17 mouse cellular contexts compared by ENCODE assay signal in the genomic region with DNA sequence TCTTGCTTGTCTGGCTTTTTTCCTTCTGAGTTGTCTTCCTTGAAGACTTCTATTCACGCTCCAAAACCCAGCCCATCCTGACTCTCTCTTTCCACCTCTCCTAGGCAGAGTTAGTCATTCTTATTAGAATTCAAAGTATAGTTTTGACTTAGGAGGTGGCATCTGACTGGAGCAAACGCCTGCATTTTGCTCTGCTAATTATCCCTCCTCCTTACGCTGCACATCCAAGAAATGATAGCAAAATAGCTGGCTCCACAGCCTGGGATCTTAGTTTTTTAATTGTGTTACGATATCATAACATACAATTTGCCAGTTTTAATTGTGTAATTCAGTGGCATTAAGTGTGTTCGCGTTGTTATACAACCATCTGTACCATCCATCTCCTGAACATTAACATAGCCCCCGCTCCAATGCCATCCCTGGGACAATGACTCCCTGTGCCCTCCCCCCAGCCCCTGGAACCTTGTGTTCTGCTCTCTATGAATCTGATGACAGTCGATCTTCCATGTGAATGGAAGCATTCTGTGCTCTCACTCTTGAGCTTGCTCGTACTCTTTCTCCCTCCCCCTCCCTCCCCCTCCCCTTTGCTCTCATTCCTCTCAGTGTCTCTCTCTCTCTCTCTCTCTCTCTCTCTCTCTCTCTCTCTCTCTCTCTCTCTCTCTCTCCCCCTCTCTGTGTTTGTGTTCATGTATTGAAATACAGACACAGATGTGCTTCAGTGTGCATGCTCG.
DNase-seq lines count a peak whose midpoint lies in the region; ATAC-seq and TF ChIP-seq lines count a peak whose summit lies in the region.
"Had no signal": no experiment of that assay in that cellular context is flagged by ENCODE, and none has a peak within 500 bp of the region (broad histone marks: within the 10 kb centered on the region; RNA-seq: fewer than 3 reads in every experiment).

No protein-coding gene starts in this region.

- H3K4me3 ChIP-seq in forebrain, embryonic 13.5 days: no peak overlapping the region
- no peak overlapping the region for H3K4me3 ChIP-seq in forebrain, embryonic 10.5 days
- no peak overlapping the region for H3K4me3 ChIP-seq in midbrain, embryonic 11.5 days (ENCODE audit: low read depth, low read length)
- H3K4me3 ChIP-seq in midbrain, embryonic 16.5 days (ENCODE audit: low read depth, low read length): no peak overlapping the region
- no peak overlapping the region for H3K4me3 ChIP-seq in forebrain, postnatal 0 days (ENCODE audit: low read depth, low read length)
- H3K4me3 ChIP-seq in stomach, postnatal 0 days (ENCODE audit: low read depth, low read length): no peak overlapping the region
- H3K4me3 ChIP-seq: embryonic facial prominence, embryonic 12.5 days; heart, embryonic 13.5 days had no signal

- H3K9me3 ChIP-seq in forebrain, embryonic 13.5 days (replicated peaks): no peaks in the 10 kb centered on the region
- no peaks in the 10 kb centered on the region for H3K9me3 ChIP-seq in forebrain, embryonic 10.5 days
- H3K9me3 ChIP-seq in midbrain, embryonic 11.5 days (ENCODE audit: control insufficient read depth, low read length): no peaks in the 10 kb centered on the region
- H3K9me3 ChIP-seq in midbrain, embryonic 16.5 days (replicated peaks; ENCODE audit: control insufficient read depth, low read length, poor library complexity, severe bottlenecking): no peaks in the 10 kb centered on the region
- no peaks in the 10 kb centered on the region for H3K9me3 ChIP-seq in forebrain, postnatal 0 days (ENCODE audit: low read length)
- H3K9me3 ChIP-seq in stomach, postnatal 0 days (ENCODE audit: control insufficient read depth, low read length): no peaks in the 10 kb centered on the region
- H3K9me3 ChIP-seq: embryonic facial prominence, embryonic 12.5 days; heart, embryonic 13.5 days had no signal

- H3K4me2 ChIP-seq in forebrain, embryonic 13.5 days: no peak overlapping the region
- no peak overlapping the region for H3K4me2 ChIP-seq in midbrain, embryonic 11.5 days
- H3K4me2 ChIP-seq in midbrain, embryonic 16.5 days (ENCODE audit: low read length): no peak overlapping the region
- no peak overlapping the region for H3K4me2 ChIP-seq in forebrain, postnatal 0 days (ENCODE audit: low read depth)
- H3K4me2 ChIP-seq in stomach, postnatal 0 days (replicated peaks; ENCODE audit: low read depth): no peak overlapping the region
- H3K4me2 ChIP-seq: embryonic facial prominence, embryonic 12.5 days; heart, embryonic 13.5 days had no signal

- TF ChIP-seq EP300 in stomach, postnatal 0 days (optimal IDR thresholded peaks at IDR 0.05): no peak

- no peaks in the 10 kb centered on the region for H3K36me3 ChIP-seq in forebrain, embryonic 13.5 days (ENCODE audit: poor library complexity, severe bottlenecking)
- H3K36me3 ChIP-seq in forebrain, embryonic 10.5 days (replicated peaks): no peaks in the 10 kb centered on the region
- H3K36me3 ChIP-seq in midbrain, embryonic 11.5 days (ENCODE audit: control insufficient read depth, insufficient read depth, low read length): no peaks in the 10 kb centered on the region
- H3K36me3 ChIP-seq in midbrain, embryonic 16.5 days (ENCODE audit: control insufficient read depth, insufficient read depth, low read length): no peaks in the 10 kb centered on the region
- no peaks in the 10 kb centered on the region for H3K36me3 ChIP-seq in forebrain, postnatal 0 days (ENCODE audit: insufficient read depth)
- H3K36me3 ChIP-seq in stomach, postnatal 0 days (ENCODE audit: control insufficient read depth, insufficient read depth, low read length): no peaks in the 10 kb centered on the region
- H3K36me3 ChIP-seq: embryonic facial prominence, embryonic 12.5 days; heart, embryonic 13.5 days had no signal

- no peak for TF ChIP-seq CTCF in forebrain, postnatal 0 days (IDR thresholded peaks at IDR 0.05; ENCODE audit: low read depth)
- no peak for TF ChIP-seq CTCF in stomach, postnatal 0 days (IDR thresholded peaks at IDR 0.05; ENCODE audit: low read depth)

- H3K27ac ChIP-seq in forebrain, embryonic 13.5 days: 0 out of 2 replicates have a peak overlapping the region, but pooled peaks have one; percentile 20
- no peak overlapping the region for H3K27ac ChIP-seq in forebrain, embryonic 10.5 days
- H3K27ac ChIP-seq in midbrain, embryonic 11.5 days (ENCODE audit: low read depth, low read length): no peak overlapping the region
- H3K27ac ChIP-seq in midbrain, embryonic 16.5 days (ENCODE audit: low read length): no peak overlapping the region
- 0 out of 2 replicates have a peak overlapping the region, but pooled peaks have one; percentile 9 for H3K27ac ChIP-seq in forebrain, postnatal 0 days (ENCODE audit: low read depth, low read length)
- no peak overlapping the region for H3K27ac ChIP-seq in stomach, postnatal 0 days (replicated peaks)
- H3K27ac ChIP-seq: embryonic facial prominence, embryonic 12.5 days; heart, embryonic 13.5 days; hindbrain, postnatal 0 days had no signal

- WGBS in forebrain, embryonic 13.5 days: 61% methylated on average over 10 of the region's 10 CpGs
- WGBS in forebrain, embryonic 10.5 days: 76% methylated on average over 10 of the region's 10 CpGs
- 73% methylated on average over 10 of the region's 10 CpGs for WGBS in midbrain, embryonic 11.5 days
- 62% methylated on average over 10 of the region's 10 CpGs for WGBS in midbrain, embryonic 16.5 days
- WGBS in forebrain, postnatal 0 days: 37% methylated on average over 10 of the region's 10 CpGs
- WGBS in stomach, postnatal 0 days: 60% methylated on average over 10 of the region's 10 CpGs

- H3K4me1 ChIP-seq in forebrain, embryonic 13.5 days: peaks cover 22% of the 10 kb centered on the region
- H3K4me1 ChIP-seq in forebrain, embryonic 10.5 days: peaks cover 21% of the 10 kb centered on the region
- 0 out of 2 replicates have a peak, but pooled peaks cover 2% of the 10 kb centered on the region for H3K4me1 ChIP-seq in midbrain, embryonic 11.5 days (ENCODE audit: control insufficient read depth, insufficient read depth, low read length)
- H3K4me1 ChIP-seq in midbrain, embryonic 16.5 days (ENCODE audit: control insufficient read depth, insufficient read depth, low read length): peaks cover 13% of the 10 kb centered on the region; the same call in 1 of the 2 replicates
- no peaks in the 10 kb centered on the region; the same call in 1 of the 2 replicates for H3K4me1 ChIP-seq in forebrain, postnatal 0 days (ENCODE audit: insufficient read depth)
- H3K4me1 ChIP-seq in stomach, postnatal 0 days (replicated peaks; ENCODE audit: control insufficient read depth, insufficient read depth): no peaks in the 10 kb centered on the region

- DNase-seq in forebrain, embryonic 10.5 days (ENCODE audit: extremely low spot score, low spot score): no peak
- peak; percentile 84 for DNase-seq in midbrain, embryonic 11.5 days (ENCODE audit: low spot score, missing footprints)
- peak; percentile 56 for DNase-seq in brain, adult 2 months (ENCODE audit: low read depth, low spot score)
- peak; percentile 47 for DNase-seq in forebrain, postnatal 0 days
- DNase-seq in stomach, postnatal 0 days (ENCODE audit: low spot score): no peak
- DNase-seq: adrenal gland, postnatal 14 days; cerebellum, adult 2 months; cerebellum, postnatal 10 days; gastrocnemius, postnatal 36 days; heart, adult 11 months; heart, postnatal 36 days had no signal

- no peaks in the 10 kb centered on the region; the same call in 1 of the 2 replicates for H3K27me3 ChIP-seq in forebrain, embryonic 13.5 days
- H3K27me3 ChIP-seq in forebrain, embryonic 10.5 days (ENCODE audit: poor library complexity, severe bottlenecking): peaks cover 26% of the 10 kb centered on the region
- no peaks in the 10 kb centered on the region for H3K27me3 ChIP-seq in midbrain, embryonic 11.5 days (ENCODE audit: control insufficient read depth, insufficient read depth, low read length)
- H3K27me3 ChIP-seq in midbrain, embryonic 16.5 days (ENCODE audit: control insufficient read depth, insufficient read depth, low read depth, low read length): no peaks in the 10 kb centered on the region
- no peaks in the 10 kb centered on the region for H3K27me3 ChIP-seq in forebrain, postnatal 0 days (ENCODE audit: insufficient read depth, low read length)
- H3K27me3 ChIP-seq in stomach, postnatal 0 days (ENCODE audit: control insufficient read depth, insufficient read depth, low read length): no peaks in the 10 kb centered on the region
- H3K27me3 ChIP-seq: embryonic facial prominence, embryonic 12.5 days; heart, embryonic 13.5 days had no signal

- ATAC-seq in forebrain, embryonic 13.5 days: no peak
- ATAC-seq in midbrain, embryonic 11.5 days (ENCODE audit: low FRiP score): no peak
- no peak for ATAC-seq in midbrain, embryonic 16.5 days
- peak; percentile 64; the same call in 1 of the 2 replicates for ATAC-seq in forebrain, postnatal 0 days
- no peak for ATAC-seq in stomach, postnatal 0 days (ENCODE audit: low FRiP score, low TSS enrichment)
- ATAC-seq: activated CD4-positive, CD25-positive, alpha-beta regulatory T cell, adult 4 months; hindbrain, postnatal 0 days had no signal

- no peak overlapping the region for H3K9ac ChIP-seq in forebrain, embryonic 13.5 days
- H3K9ac ChIP-seq in midbrain, embryonic 11.5 days (ENCODE audit: low read length): no peak overlapping the region
- H3K9ac ChIP-seq in midbrain, embryonic 16.5 days (ENCODE audit: low read depth, low read length): no peak overlapping the region
- H3K9ac ChIP-seq in forebrain, postnatal 0 days: no peak overlapping the region
- H3K9ac ChIP-seq in stomach, postnatal 0 days (ENCODE audit: low read length): no peak overlapping the region
- H3K9ac ChIP-seq: embryonic facial prominence, embryonic 12.5 days; heart, embryonic 13.5 days had no signal

Comparison
In these comparisons a context has a peak if more than half of its experiments do, and no peak if none do; other contexts are left out.
1. H3K27ac ChIP-seq: peak in forebrain, embryonic 13.5 days (single experiment) and forebrain, postnatal 0 days (single experiment); none in forebrain, embryonic 10.5 days (single experiment), midbrain, embryonic 11.5 days (single experiment), midbrain, embryonic 16.5 days (single experiment) and stomach, postnatal 0 days (single experiment).
2. DNase-seq: peak in midbrain, embryonic 11.5 days (single experiment), brain, adult 2 months (single experiment) and forebrain, postnatal 0 days (single experiment); none in forebrain, embryonic 10.5 days (single experiment) and stomach, postnatal 0 days (single experiment).